Mouse (Mus musculus): ENCODE data around the gene Gcsam. TPM values are rescaled to one million over a fixed set of nuclear protein-coding genes. Genes with fewer than 3 reads are reported as not detected.
A peak's percentile ranks its signal among the peaks of the same experiment; 100 is the strongest.

Gcsam gene
- total and polyA plus RNA-seq, 2 experiments from 2014 or later: 0.26 to 2.9 TPM

DNA sequence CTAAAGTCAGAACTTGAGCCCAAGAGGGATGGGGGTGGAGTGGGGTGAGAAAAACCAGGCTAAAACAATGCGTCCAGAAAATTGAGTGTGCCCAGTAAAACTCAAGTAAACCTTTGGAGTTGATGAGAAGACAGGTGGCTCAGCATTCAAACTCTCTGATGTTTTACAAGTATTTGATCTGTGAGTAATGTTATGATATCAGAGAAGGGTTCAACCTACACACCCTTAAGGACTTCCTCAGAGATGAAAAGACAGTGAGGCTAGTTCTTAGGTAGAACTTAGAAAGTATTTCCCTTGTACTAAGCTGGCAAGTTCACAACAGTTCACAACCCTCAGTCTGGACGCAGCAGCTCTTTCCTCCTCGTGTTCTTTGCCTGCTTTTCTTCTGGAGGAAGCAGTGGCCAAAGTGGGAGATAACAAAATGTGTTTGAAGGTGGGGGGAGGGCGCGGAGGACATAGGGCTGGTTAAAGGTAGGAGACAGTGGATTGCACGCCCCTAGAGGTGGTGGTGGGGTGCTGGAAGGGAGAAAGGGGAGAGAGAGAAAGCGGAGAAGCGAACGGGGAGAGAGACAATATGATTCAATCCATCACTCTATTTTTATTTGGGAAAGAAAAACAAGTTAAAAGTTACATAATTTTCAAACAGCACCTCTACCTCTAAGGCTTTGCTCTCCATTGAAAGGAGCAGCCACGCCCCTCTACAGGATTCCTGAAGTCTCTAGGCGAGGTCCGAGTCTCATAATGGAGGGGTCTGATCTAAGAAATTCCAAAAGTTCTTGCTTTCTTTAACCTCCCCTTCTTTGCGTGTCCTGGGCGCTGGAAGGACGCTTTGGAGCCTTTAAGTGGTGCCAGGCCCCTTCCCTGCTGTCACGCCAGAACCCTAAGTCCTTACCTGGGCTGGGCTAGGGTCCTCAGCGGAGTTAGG is 43.1 kb downstream of the Gcsam start:
- H3K4me1 ChIP-seq (ENCODE audit: control insufficient read depth, insufficient read depth): no peaks in the 10 kb centered on the region
- no peaks in the 10 kb centered on the region for H3K36me3 ChIP-seq (replicated peaks; ENCODE audit: control insufficient read depth, insufficient read depth, low read length)
- no peaks in the 10 kb centered on the region for H3K9me3 ChIP-seq (replicated peaks; ENCODE audit: control insufficient read depth, low read length)
- no peak for TF ChIP-seq CTCF (IDR thresholded peaks at IDR 0.05; ENCODE audit: low read depth)
- no peak for TF ChIP-seq EP300 (IDR thresholded peaks at IDR 0.05; ENCODE audit: low read depth)
- H3K4me2 ChIP-seq (ENCODE audit: low read depth, low read length): peak overlapping the region; percentile 54
- ATAC-seq (ENCODE audit: insufficient read depth, low read depth): no peak
- H3K27ac ChIP-seq (ENCODE audit: low read depth): no peak overlapping the region
- WGBS: 10% methylated on average over 17 of the region's 17 CpGs
- DNase-seq (ENCODE audit: low spot score): no peak
- no peak overlapping the region; the same call in 1 of the 2 replicates for H3K9ac ChIP-seq (replicated peaks; ENCODE audit: low read depth, low read length)
- H3K4me3 ChIP-seq (ENCODE audit: low read depth, low read length): peak overlapping the region; percentile 28
- H3K27me3 ChIP-seq (ENCODE audit: control insufficient read depth, insufficient read depth, low read length): 0 out of 2 replicates have a peak, but pooled peaks cover 3% of the 10 kb centered on the region

DNA sequence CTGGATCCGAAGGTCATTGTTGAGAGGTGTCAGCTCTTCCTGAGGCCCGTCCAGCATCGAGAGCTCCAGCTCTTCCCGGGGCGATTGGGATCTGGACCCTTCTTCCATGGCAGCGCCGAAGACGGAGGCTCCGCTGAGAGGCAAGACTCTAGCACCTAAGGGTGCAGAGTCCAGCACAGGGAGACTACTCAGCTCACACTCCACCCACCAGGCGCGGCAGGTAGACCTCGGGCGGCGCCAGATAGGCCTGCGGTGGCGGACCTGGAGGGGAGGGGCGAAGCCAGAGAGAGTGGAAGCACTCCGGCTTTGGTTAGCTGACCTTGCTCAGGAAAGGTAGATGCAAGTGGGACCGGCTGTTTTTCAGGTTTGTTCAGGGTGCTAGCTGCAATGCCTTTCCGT is 43.8 kb downstream of the Gcsam start, which contains the start of gene BC016579:
Gene BC016579, minus strand, starts transcription at position 135 of the 399 bp plus-strand sequence.
- Histone ChIP-seq H3K4me1 (ENCODE audit: control insufficient read depth, insufficient read depth) (no peaks in the 10 kb centered on the region), H3K27ac (ENCODE audit: low read depth) (no peak within 1 kb of the TSS), H3K4me3 (ENCODE audit: low read depth, low read length) (peak within 1 kb of the TSS; percentile 28), H3K36me3 (replicated peaks; ENCODE audit: control insufficient read depth, insufficient read depth, low read length) (no peaks in the 10 kb centered on the region), H3K9ac (replicated peaks; ENCODE audit: low read depth, low read length) (no peak within 1 kb of the TSS; the same call in 1 of the 2 replicates), H3K27me3 (ENCODE audit: control insufficient read depth, insufficient read depth, low read length) (0 out of 2 replicates have a peak, but pooled peaks cover 3% of the 10 kb centered on the region), H3K9me3 (replicated peaks; ENCODE audit: control insufficient read depth, low read length) (no peaks in the 10 kb centered on the region), H3K4me2 (ENCODE audit: low read depth, low read length) (peak within 1 kb of the TSS; percentile 54)
- ATAC-seq (ENCODE audit: insufficient read depth, low read depth): no peak
- 9% methylated on average over 20 of the region's 20 CpGs for WGBS
- no peak for DNase-seq (ENCODE audit: low spot score)
- TF ChIP-seq EP300 (IDR thresholded peaks at IDR 0.05; ENCODE audit: low read depth) (no peak), CTCF (IDR thresholded peaks at IDR 0.05; ENCODE audit: low read depth) (no peak)

DNA sequence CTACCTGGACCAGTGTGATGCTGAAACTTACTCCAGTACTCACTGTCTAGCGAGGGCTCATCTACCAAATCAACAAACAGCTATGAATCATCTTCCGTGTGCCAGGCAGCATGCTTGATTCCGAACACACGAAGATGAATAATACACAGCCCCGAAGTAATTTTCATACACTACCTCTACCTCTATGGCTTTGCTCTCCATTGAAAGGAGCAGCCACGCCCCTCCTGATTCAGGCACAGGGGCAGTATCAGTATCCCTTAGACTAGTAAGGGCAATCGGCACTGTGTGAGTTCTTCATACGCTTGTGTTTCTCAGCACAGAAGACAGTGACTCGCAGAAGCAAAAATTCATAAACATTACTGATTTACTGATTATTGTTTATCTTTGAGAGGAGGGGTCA is 44.3 kb downstream of the Gcsam start:
- Histone ChIP-seq H3K9me3 (replicated peaks; ENCODE audit: control insufficient read depth, low read length) (no peaks in the 10 kb centered on the region), H3K4me2 (ENCODE audit: low read depth, low read length) (peak overlapping the region; percentile 54; the same call in 1 of the 2 replicates), H3K27ac (ENCODE audit: low read depth) (no peak overlapping the region), H3K4me3 (ENCODE audit: low read depth, low read length) (peak overlapping the region; percentile 28; the same call in 1 of the 2 replicates), H3K36me3 (replicated peaks; ENCODE audit: control insufficient read depth, insufficient read depth, low read length) (no peaks in the 10 kb centered on the region), H3K27me3 (ENCODE audit: control insufficient read depth, insufficient read depth, low read length) (0 out of 2 replicates have a peak, but pooled peaks cover 3% of the 10 kb centered on the region), H3K9ac (replicated peaks; ENCODE audit: low read depth, low read length) (no peak overlapping the region), H3K4me1 (ENCODE audit: control insufficient read depth, insufficient read depth) (no peaks in the 10 kb centered on the region)
- TF ChIP-seq CTCF (IDR thresholded peaks at IDR 0.05; ENCODE audit: low read depth) (no peak), EP300 (IDR thresholded peaks at IDR 0.05; ENCODE audit: low read depth) (no peak)
- ATAC-seq (ENCODE audit: insufficient read depth, low read depth) (no peak), DNase-seq (ENCODE audit: low spot score) (no peak)
- 74% methylated on average over 9 of the region's 9 CpGs for WGBS

DNA sequence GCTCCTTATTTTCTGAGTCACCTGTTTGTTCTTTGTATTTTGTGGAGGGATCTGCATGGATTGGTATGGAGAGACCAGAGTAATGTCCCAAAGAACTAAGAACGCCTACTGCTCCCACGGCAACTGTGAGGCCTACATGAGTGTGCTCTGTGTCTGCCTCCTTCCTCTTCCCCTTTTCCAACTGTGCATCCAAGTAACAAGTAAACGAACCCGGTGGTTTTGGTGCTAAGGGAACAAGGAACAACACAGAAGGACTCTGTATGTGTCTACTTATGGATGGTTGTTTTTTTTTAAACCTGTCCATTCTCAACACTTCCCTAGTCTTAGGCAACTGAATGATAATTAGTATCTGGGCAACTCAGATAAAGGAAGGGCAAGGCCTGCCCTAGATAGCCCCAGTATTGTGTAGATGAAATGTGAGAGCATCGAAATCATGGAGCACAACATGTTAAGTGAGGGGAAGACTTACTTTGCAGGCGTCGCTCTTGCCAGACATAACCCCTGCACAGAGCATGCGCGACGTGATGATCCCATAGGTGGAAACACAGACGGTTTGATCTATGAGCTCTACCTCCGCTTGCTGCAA is 47.5 kb downstream of the Gcsam start:
- DNase-seq (ENCODE audit: low spot score): no peak
- WGBS: 80% methylated on average over 12 of the region's 12 CpGs
- H3K4me3 ChIP-seq (ENCODE audit: low read depth, low read length): no peak overlapping the region

DNA sequence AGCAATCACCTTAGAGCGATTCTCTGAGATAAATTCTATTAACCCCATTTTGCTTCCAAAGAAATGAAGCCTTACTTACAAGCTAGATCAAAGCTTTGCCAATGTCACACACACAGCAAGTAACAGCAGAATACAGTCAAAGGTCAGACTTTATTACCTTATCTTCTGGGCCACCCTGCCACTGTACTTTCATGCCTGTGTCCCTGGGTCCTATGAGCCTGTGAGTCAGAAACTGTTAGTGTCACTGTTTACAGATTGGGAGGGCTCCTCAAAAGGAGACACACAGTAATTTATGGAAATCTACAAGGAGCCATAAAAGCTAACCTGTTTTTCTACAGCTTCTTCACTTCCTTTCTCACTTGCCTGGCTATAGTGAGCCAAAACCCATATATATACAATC is 48.1 kb downstream of the Gcsam start:
- TF ChIP-seq EP300 (IDR thresholded peaks at IDR 0.05; ENCODE audit: low read depth) (no peak), CTCF (IDR thresholded peaks at IDR 0.05; ENCODE audit: low read depth) (no peak)
- DNase-seq (ENCODE audit: low spot score) (no peak), ATAC-seq (ENCODE audit: insufficient read depth, low read depth) (no peak)
- Histone ChIP-seq H3K27me3 (ENCODE audit: control insufficient read depth, insufficient read depth, low read length) (0 out of 2 replicates have a peak, but pooled peaks cover 3% of the 10 kb centered on the region), H3K36me3 (replicated peaks; ENCODE audit: control insufficient read depth, insufficient read depth, low read length) (no peaks in the 10 kb centered on the region), H3K9ac (replicated peaks; ENCODE audit: low read depth, low read length) (no peak overlapping the region), H3K4me3 (ENCODE audit: low read depth, low read length) (no peak overlapping the region), H3K4me2 (ENCODE audit: low read depth, low read length) (no peak overlapping the region), H3K27ac (ENCODE audit: low read depth) (no peak overlapping the region), H3K4me1 (ENCODE audit: control insufficient read depth, insufficient read depth) (0 out of 2 replicates have a peak, but pooled peaks cover 5% of the 10 kb centered on the region), H3K9me3 (replicated peaks; ENCODE audit: control insufficient read depth, low read length) (no peaks in the 10 kb centered on the region)
- 79% methylated on average over 1 of the region's 1 CpGs for WGBS

More for the DNA sequence above, 47.5 kb downstream of the Gcsam start:
- Histone ChIP-seq H3K9ac (replicated peaks; ENCODE audit: low read depth, low read length) (no peak overlapping the region), H3K9me3 (replicated peaks; ENCODE audit: control insufficient read depth, low read length) (no peaks in the 10 kb centered on the region), H3K27me3 (ENCODE audit: control insufficient read depth, insufficient read depth, low read length) (0 out of 2 replicates have a peak, but pooled peaks cover 3% of the 10 kb centered on the region), H3K36me3 (replicated peaks; ENCODE audit: control insufficient read depth, insufficient read depth, low read length) (no peaks in the 10 kb centered on the region), H3K27ac (ENCODE audit: low read depth) (no peak overlapping the region), H3K4me2 (ENCODE audit: low read depth, low read length) (no peak overlapping the region), H3K4me1 (ENCODE audit: control insufficient read depth, insufficient read depth) (0 out of 2 replicates have a peak, but pooled peaks cover 5% of the 10 kb centered on the region)
- ATAC-seq (ENCODE audit: insufficient read depth, low read depth): no peak
- TF ChIP-seq EP300 (IDR thresholded peaks at IDR 0.05; ENCODE audit: low read depth) (no peak), CTCF (IDR thresholded peaks at IDR 0.05; ENCODE audit: low read depth) (no peak)

All from heart, postnatal 0 days (tissue).